Mouse (Mus musculus) spleen, postnatal 10 days (tissue): ENCODE results near the gene Abcc6.
"Not testable (repeated sequence)": the region's sequence is repeated elsewhere in the genome, so short reads cannot be mapped to it uniquely, and the experiment has no call there.

Source experiments
- DNase-seq, 2 experiments: peaks; one replicate each; pipeline ENCODE4 v3.0.0; 2021 to 2022; ENCODE audit warnings: low spot score in 2 of 2

The Abcc6 gene

GRCm38 (mm10) chr7:46028681-46029080 lies 1.4 kb downstream of the Abcc6 start:
- DNase-seq, result no peak

GRCm38 (mm10) chr7:46025436-46025835 lies 4.7 kb downstream of the Abcc6 start:
- no peak for DNase-seq

- DNase-seq, result no peak
These were observed 8.2 kb downstream of the Abcc6 start for GRCm38 (mm10) chr7:46021951-46022350.

GRCm38 (mm10) chr7:46019594-46019993 lies 10.5 kb downstream of the Abcc6 start:
- DNase-seq, result no peak

GRCm38 (mm10) chr7:46013266-46014010 lies 16.7 kb downstream of the Abcc6 start:
- DNase-seq, result no peak

GRCm38 (mm10) chr7:46012121-46012520 lies 18.0 kb downstream of the Abcc6 start:
- DNase-seq, result no peak

- DNase-seq, result peak in 1 of 2 experiments; percentile 61
These were observed 20.5 kb downstream of the Abcc6 start for GRCm38 (mm10) chr7:46009578-46009977.

- no peak for DNase-seq
These were observed 27.4 kb downstream of the Abcc6 start for GRCm38 (mm10) chr7:46002748-46003147.

- no peak for DNase-seq
These were observed 29.5 kb downstream of the Abcc6 start for GRCm38 (mm10) chr7:46000577-46000976.

- DNase-seq, result no peak
These were observed 37.6 kb downstream of the Abcc6 start for GRCm38 (mm10) chr7:45992470-45992869.

- DNase-seq, result no peak
These were observed 41.8 kb downstream of the Abcc6 start for GRCm38 (mm10) chr7:45988344-45988743.

GRCm38 (mm10) chr7:45986893-45987292 lies 43.2 kb downstream of the Abcc6 start:
- DNase-seq, result no peak

- DNase-seq, result no peak
These were observed 48.5 kb downstream of the Abcc6 start for GRCm38 (mm10) chr7:45981612-45982011.

GRCm38 (mm10) chr7:45974512-45974911 lies 55.6 kb downstream of the Abcc6 start:
- DNase-seq, result no peak

- no peak for DNase-seq
These were observed 56.0 kb downstream of the Abcc6 start for GRCm38 (mm10) chr7:45974103-45974502.

- DNase-seq, result no peak
These were observed 56.8 kb downstream of the Abcc6 start for GRCm38 (mm10) chr7:45973271-45973687.

GRCm38 (mm10) chr7:45971831-45972723 lies 58.0 kb downstream of the Abcc6 start:
- no peak for DNase-seq

- no peak for DNase-seq
These were observed 73.5 kb downstream of the Abcc6 start for GRCm38 (mm10) chr7:45956611-45957010.

GRCm38 (mm10) chr7:45949061-45949460 lies 81.0 kb downstream of the Abcc6 start:
- no peak for DNase-seq

GRCm38 (mm10) chr7:45943280-45943679 lies 86.8 kb downstream of the Abcc6 start:
- DNase-seq, result not testable (repeated sequence)

- DNase-seq, result no peak
These were observed 88.1 kb downstream of the Abcc6 start for GRCm38 (mm10) chr7:45941986-45942385.

GRCm38 (mm10) chr7:45939836-45940235 lies 90.3 kb downstream of the Abcc6 start:
- no peak for DNase-seq

GRCm38 (mm10) chr7:45935114-45935513 lies 95.0 kb downstream of the Abcc6 start:
- peak; percentile 48 to 80 for DNase-seq
